Mouse (Mus musculus) MEL (cell line): Measurements from ENCODE around the gene Btaf1. TPM values are rescaled to one million over a fixed set of nuclear protein-coding genes. Genes with fewer than 3 reads are reported as not detected.

ENCODE experiments used
- DNase-seq: peaks from one replicate; pipeline ENCODE4 v3.0.0; 2011; ENCODE audit warnings: low read depth, low spot score
- H3K27ac ChIP-seq: 2 replicates; pipeline ENCODE4 v1.5.1; 2012; ENCODE audit warnings: low read depth, mild to moderate bottlenecking, control low read depth, low read length, moderate library complexity; ENCODE audit not compliant: control insufficient read depth
- H3K27me3 ChIP-seq, 2 experiments: fragments of 150-350 bp in 1 of 2; sonication (generic) in 1 of 2; 2 replicates each; pipeline ENCODE4 v1.6.1; 2012; ENCODE audit warnings: low read length in 2 of 2, mild to moderate bottlenecking in 2 of 2, improper control_type of control experiment in 1 of 2, moderate library complexity in 1 of 2; ENCODE audit not compliant: insufficient read depth in 2 of 2, control insufficient read depth in 1 of 2
- H3K36me3 ChIP-seq, 2 experiments: 2 replicates each; pipeline ENCODE4 v1.6.1; 2012 to 2014; ENCODE audit warnings: low read length in 2 of 2, improper control_type of control experiment in 1 of 2, inconsistent platforms in 1 of 2, mild to moderate bottlenecking in 1 of 2; ENCODE audit not compliant: insufficient read depth in 2 of 2, control insufficient read depth in 1 of 2
- H3K4me1 ChIP-seq, 2 experiments: fragments of 150-350 bp in 1 of 2; sonication (generic) in 1 of 2; 2 replicates each; pipeline ENCODE4 v1.6.1; 2012; ENCODE audit warnings: low read length in 2 of 2, improper control_type of control experiment in 1 of 2, mild to moderate bottlenecking in 1 of 2; ENCODE audit not compliant: insufficient read depth in 2 of 2, control insufficient read depth in 1 of 2
- H3K4me3 ChIP-seq, 2 experiments: fragments of 150-350 bp in 1 of 2; sonication (generic) in 1 of 2; 2 replicates each; pipeline ENCODE4 v1.5.1; 2012; ENCODE audit warnings: low read depth in 2 of 2, low read length in 2 of 2, mild to moderate bottlenecking in 2 of 2, moderate library complexity in 2 of 2, control low read depth in 1 of 2, improper control_type of control experiment in 1 of 2; ENCODE audit not compliant: control insufficient read depth in 1 of 2, insufficient read depth in 1 of 2
- H3K79me2 ChIP-seq: 2 replicates; pipeline ENCODE4 v1.6.1; 2012; ENCODE audit warnings: mild to moderate bottlenecking, low read length, moderate library complexity; ENCODE audit not compliant: control insufficient read depth, poor library complexity, insufficient read depth
- H3K9ac ChIP-seq: 2 replicates; pipeline ENCODE4 v1.6.1; 2012; ENCODE audit warnings: low read depth, mild to moderate bottlenecking, control low read depth, low read length, moderate library complexity; ENCODE audit not compliant: control insufficient read depth, poor library complexity, severe bottlenecking
- H3K9me3 ChIP-seq: fragments of 150-350 bp; sonication (generic); replicated peaks from 2 replicates; pipeline ENCODE4 v1.6.1; 2012; ENCODE audit warnings: mild to moderate bottlenecking, low read length, improper control_type of control experiment, moderate library complexity; ENCODE audit not compliant: insufficient read depth
- BHLHE40 ChIP-seq: IDR thresholded peaks from 2 replicates; pipeline ENCODE4 v1.6.1; 2012; ENCODE audit warnings: low read depth, mild to moderate bottlenecking, inconsistent platforms, low read length, improper control_type of control experiment, borderline replicate concordance
- E2F4 ChIP-seq: IDR thresholded peaks from 2 replicates; pipeline ENCODE4 v1.6.1; 2011; ENCODE audit warnings: low read depth, low read length, improper control_type of control experiment, borderline replicate concordance
- ELF1 ChIP-seq: IDR thresholded peaks from 2 replicates; pipeline ENCODE4 v1.6.1; 2014; ENCODE audit warnings: low read depth, mild to moderate bottlenecking, inconsistent platforms, low read length, improper control_type of control experiment, moderate library complexity
- EP300 ChIP-seq, 2 experiments: IDR thresholded peaks; 2 replicates each; pipeline ENCODE4 v1.6.1; 2011; ENCODE audit warnings: improper control_type of control experiment in 2 of 2, low read length in 2 of 2, low read depth in 1 of 2, mild to moderate bottlenecking in 1 of 2
- HCFC1 ChIP-seq: IDR thresholded peaks from 2 replicates; pipeline ENCODE4 v1.6.1; 2012; ENCODE audit warnings: low read depth, mild to moderate bottlenecking, inconsistent platforms, low read length, improper control_type of control experiment, moderate library complexity
- JUND ChIP-seq: IDR thresholded peaks from 2 replicates; pipeline ENCODE4 v1.6.1; 2011; ENCODE audit warnings: low read depth, mild to moderate bottlenecking, improper control_type of control experiment, low read length
- KAT2A ChIP-seq: conservative IDR thresholded peaks from 2 replicates; pipeline ENCODE4 v1.6.1; 2012; ENCODE audit warnings: low read depth, low read length, improper control_type of control experiment, inconsistent platforms
- MAFK ChIP-seq: IDR thresholded peaks from 2 replicates; pipeline ENCODE4 v1.6.1; 2011; ENCODE audit warnings: low read depth, mild to moderate bottlenecking, low read length, improper control_type of control experiment, borderline replicate concordance
- MXI1 ChIP-seq: IDR thresholded peaks from 2 replicates; pipeline ENCODE4 v1.6.1; 2011; ENCODE audit warnings: mild to moderate bottlenecking, low read depth, low read length, improper control_type of control experiment
- POLR2AphosphoS2 ChIP-seq: IDR thresholded peaks from 2 replicates; pipeline ENCODE4 v1.6.1; 2011; ENCODE audit warnings: low read length, improper control_type of control experiment
- TAL1 ChIP-seq: IDR thresholded peaks from 2 replicates; pipeline ENCODE4 v1.6.1; 2012; ENCODE audit warnings: mild to moderate bottlenecking, inconsistent platforms, low read length, moderate library complexity, mixed read lengths
- TCF12 ChIP-seq: IDR thresholded peaks from 2 replicates; pipeline ENCODE4 v1.6.1; 2014; ENCODE audit warnings: low read depth, mild to moderate bottlenecking, inconsistent platforms, low read length, improper control_type of control experiment, moderate library complexity
- UBTF ChIP-seq: IDR thresholded peaks from 2 replicates; pipeline ENCODE4 v1.6.1; 2012; ENCODE audit warnings: low read depth, mild to moderate bottlenecking, inconsistent platforms, low read length, improper control_type of control experiment, moderate library complexity, borderline replicate concordance; ENCODE audit not compliant: insufficient read depth
- USF1 ChIP-seq: IDR thresholded peaks from 2 replicates; pipeline ENCODE4 v1.6.1; 2014; ENCODE audit warnings: low read depth, mild to moderate bottlenecking, inconsistent platforms, low read length, improper control_type of control experiment, moderate library complexity
- polyA plus RNA-seq, 2 experiments: library from polyadenylated mRNA; stranded (reverse) in 1 of 2; unstranded in 1 of 2; fragments of >175 nt in 1 of 2; fragments of >200 nt in 1 of 2; gene quantifications; 2 replicates each; pipeline versions ENCODE4 v1.2.1 to v1.2.4; 2012; ENCODE audit warnings: low replicate concordance in 2 of 2, low read depth in 1 of 2; ENCODE audit not compliant: insufficient read length in 2 of 2, insufficient read depth in 1 of 2, missing spikeins in 1 of 2
- total RNA-seq: library from RNA; depleted of rRNA; stranded (reverse); fragments of 300-350 nt; gene quantifications from 2 replicates; pipeline ENCODE4 v1.2.3, GENCODE M21; 2012

Gene Btaf1
- total and polyA plus RNA-seq, 3 experiments = 40.1 to 69.5 (median 46.1) TPM

- no peak overlapping the region for H3K4me3 ChIP-seq
- peaks cover 0 to 3% of the 10 kb centered on the region in 2 experiments; a peak in 1 of 4 replicates for H3K4me1 ChIP-seq
- no peaks in the 10 kb centered on the region for H3K9me3 ChIP-seq
- peaks cover 9% of the 10 kb centered on the region for H3K79me2 ChIP-seq
- H3K9ac ChIP-seq = no peak overlapping the region
- no peaks in the 10 kb centered on the region; a peak in 1 of 4 replicates for H3K27me3 ChIP-seq
- TF ChIP-seq EP300 (IDR thresholded peaks at IDR 0.05; ENCODE audit: low read depth in 1 of 2, low read length in 2 of 2) (no peak), E2F4 (no peak), MXI1 (no peak), BHLHE40 (no peak), HCFC1 (no peak), USF1 (no peak), TCF12 (no peak), POLR2AphosphoS2 (no peak), ELF1 (no peak), JUND (no peak)
- H3K36me3 ChIP-seq = peaks cover 0 to 3% of the 10 kb centered on the region in 2 experiments; a peak in 2 of 4 replicates
- no peak overlapping the region for H3K27ac ChIP-seq
- no peak for DNase-seq
Observed at GRCm38 (mm10) chr19:36916206-36916605, 9.7 kb upstream of the Btaf1 start.

- Histone ChIP-seq H3K79me2 (peaks cover 9% of the 10 kb centered on the region), H3K9me3 (no peaks in the 10 kb centered on the region), H3K27me3 (no peaks in the 10 kb centered on the region; a peak in 1 of 4 replicates), H3K9ac (no peak overlapping the region), H3K36me3 (peaks cover 0 to 9% of the 10 kb centered on the region in 2 experiments; a peak in 2 of 4 replicates), H3K27ac (no peak overlapping the region), H3K4me3 (no peak overlapping the region), H3K4me1 (peaks cover 0 to 3% of the 10 kb centered on the region in 2 experiments; a peak in 1 of 4 replicates)
- TF ChIP-seq MAFK = no peak
- TF ChIP-seq KAT2A = no peak
- peak; percentile 31; the same call in 1 of the 2 replicates for TF ChIP-seq TAL1
- TF ChIP-seq UBTF = no peak
- no peak for DNase-seq
Observed at GRCm38 (mm10) chr19:36916876-36917389, 8.9 kb upstream of the Btaf1 start.
